Mouse (Mus musculus) ES-E14 (cell line): ENCODE results near the gene Palld. TPM values are rescaled to one million over a fixed set of nuclear protein-coding genes. Genes with fewer than 3 reads are reported as not detected.

ENCODE experiments used
- DNase-seq: peaks from one replicate; pipeline ENCODE4 v3.0.0-alpha.2; 2013; ENCODE audit warnings: low read depth, low spot score
- H3K27ac ChIP-seq: 2 replicates; pipeline ENCODE4 v1.5.1; 2012; ENCODE audit warnings: low read depth, mild to moderate bottlenecking, low read length, moderate library complexity, mixed read lengths; ENCODE audit not compliant: poor library complexity, insufficient read depth, severe bottlenecking
- H3K36me3 ChIP-seq: 2 replicates; pipeline ENCODE4 v1.6.1; 2012; ENCODE audit warnings: mild to moderate bottlenecking, low read length, moderate library complexity, mixed read lengths; ENCODE audit not compliant: control insufficient read depth, poor library complexity, insufficient read depth, severe bottlenecking
- H3K4me1 ChIP-seq, 2 experiments: fragments of 150-350 bp in 1 of 2; sonication (generic) in 1 of 2; 2 replicates each; pipeline ENCODE4 v1.6.1; 2012; ENCODE audit warnings: low read length in 2 of 2, mild to moderate bottlenecking in 1 of 2, mixed read lengths in 1 of 2; ENCODE audit not compliant: control insufficient read depth in 2 of 2, insufficient read depth in 2 of 2, poor library complexity in 1 of 2
- H3K4me3 ChIP-seq, 2 experiments: fragments of 150-350 bp in 1 of 2; sonication (generic) in 1 of 2; 2 replicates each; pipeline ENCODE4 v1.5.1; 2012; ENCODE audit warnings: low read length in 2 of 2, low read depth in 1 of 2, mild to moderate bottlenecking in 1 of 2, mixed read lengths in 1 of 2; ENCODE audit not compliant: insufficient read depth in 1 of 2, poor library complexity in 1 of 2, severe bottlenecking in 1 of 2
- H3K9ac ChIP-seq: 2 replicates; pipeline ENCODE4 v1.6.1; 2012; ENCODE audit warnings: low read depth, mild to moderate bottlenecking, low read length, mixed read lengths; ENCODE audit not compliant: poor library complexity, insufficient read depth, severe bottlenecking
- H3K9me3 ChIP-seq: fragments of 150-350 bp; sonication (generic); 2 replicates; pipeline ENCODE4 v1.6.1; 2012; ENCODE audit warnings: low read depth, mild to moderate bottlenecking, low read length; ENCODE audit not compliant: control insufficient read depth, insufficient read depth
- CHD2 ChIP-seq: IDR thresholded peaks from 2 replicates; pipeline ENCODE4 v1.6.1; 2014; ENCODE audit warnings: mild to moderate bottlenecking, low read depth, low read length, inconsistent platforms
- HCFC1 ChIP-seq: IDR thresholded peaks from 2 replicates; pipeline ENCODE4 v1.6.1; 2012; ENCODE audit warnings: low read length, inconsistent platforms, borderline replicate concordance; ENCODE audit not compliant: insufficient read depth
- MAFK ChIP-seq: IDR thresholded peaks from 2 replicates; pipeline ENCODE4 v1.6.1; 2014; ENCODE audit warnings: mild to moderate bottlenecking, low read depth, low read length, inconsistent platforms; ENCODE audit not compliant: insufficient read depth
- ZC3H11A ChIP-seq: IDR thresholded peaks from 2 replicates; pipeline ENCODE4 v1.6.1; 2012; ENCODE audit warnings: low read depth, mild to moderate bottlenecking, inconsistent platforms, low read length, borderline replicate concordance
- ZNF384 ChIP-seq: IDR thresholded peaks from 2 replicates; pipeline ENCODE4 v1.6.1; 2012; ENCODE audit warnings: low read depth, low read length, inconsistent platforms
- in situ Hi-C, 2 experiments: fragments of 600-800 bp; cut with MboI; formaldehyde crosslinking; loops; one replicate each; pipeline ENCODE4 v1.15.1; 2025; ENCODE audit warnings: low sequenced_read_pairs in 2 of 2, inconsistent platforms in 1 of 2; ENCODE audit not compliant: unreplicated experiment in 2 of 2
- total RNA-seq: library from RNA; depleted of rRNA; stranded (reverse); fragments of 300-350 nt; gene quantifications from 2 replicates; pipeline ENCODE4 v1.2.3, GENCODE M21; 2012

Gene Palld
- total RNA-seq, 1 experiment: 36.3 TPM

DNA sequence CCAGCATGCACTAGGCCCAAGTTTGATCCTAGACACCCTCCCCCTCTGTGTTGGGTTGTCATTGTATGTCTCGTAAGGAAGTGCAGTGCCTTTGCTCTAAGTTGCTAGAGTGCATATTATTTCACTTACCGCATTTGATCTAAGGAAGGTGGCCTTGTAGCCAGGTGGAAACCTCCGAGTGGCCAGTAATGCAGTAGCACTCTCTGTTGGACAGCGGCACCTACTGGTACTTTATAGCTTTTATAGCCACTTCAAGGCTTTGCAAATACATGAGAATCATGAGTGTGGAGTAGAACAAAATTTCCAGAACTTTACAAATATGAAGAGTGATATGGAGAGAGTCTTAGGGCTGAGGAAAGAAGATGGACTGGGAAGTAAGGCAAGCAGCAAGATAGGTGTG is 403.5 kb downstream of the Palld start:
- Histone ChIP-seq H3K9me3 (no peaks in the 10 kb centered on the region), H3K36me3 (no peaks in the 10 kb centered on the region; the same call in 1 of the 2 replicates), H3K27ac (no peak overlapping the region), H3K4me3 (no peak overlapping the region), H3K9ac (no peak overlapping the region), H3K4me1 (no peaks in the 10 kb centered on the region)
- no peak for DNase-seq
- in situ Hi-C loops: loop anchor here in 1 of 2 experiments (25.0 kb wide), 1 partner anchor 987 kb away; the partner anchor contains the start of genes Aadat and Gm10283
- TF ChIP-seq ZC3H11A (0 out of 2 replicates have a peak, but pooled peaks have one; percentile 11), CHD2 (no peak), HCFC1 (no peak), MAFK (no peak)

DNA sequence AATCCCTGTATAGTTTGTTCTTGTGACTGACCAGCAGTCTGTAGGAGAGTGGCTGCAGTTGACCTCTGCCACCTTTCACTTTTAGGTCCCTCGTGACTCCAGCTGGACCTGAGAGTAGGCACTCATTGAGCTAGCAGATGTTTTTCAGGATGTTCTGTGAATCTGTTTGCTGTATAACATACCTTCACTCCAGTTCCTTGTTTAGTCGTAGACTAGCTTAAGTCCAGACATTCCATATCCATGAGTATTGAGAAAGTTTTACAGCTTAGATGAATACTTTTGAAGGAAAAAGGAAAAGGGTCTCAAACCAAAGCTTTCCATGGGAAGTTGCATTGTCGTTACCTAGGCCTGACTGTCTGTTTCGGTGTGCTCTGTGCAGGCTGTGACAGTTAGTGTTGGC is 405.4 kb downstream of the Palld start:
- no peak overlapping the region for H3K9ac ChIP-seq
- H3K36me3 ChIP-seq: no peaks in the 10 kb centered on the region
- no peak for DNase-seq
- TF ChIP-seq MAFK (no peak), CHD2 (no peak), ZC3H11A (no peak), ZNF384 (no peak), HCFC1 (no peak)
- H3K27ac ChIP-seq: no peak overlapping the region
- in situ Hi-C loops: loop anchor here in 1 of 2 experiments (25.0 kb wide), 1 partner anchor 985 kb away; the partner anchor contains the start of genes Aadat and Gm10283
- H3K9me3 ChIP-seq: no peaks in the 10 kb centered on the region
- no peaks in the 10 kb centered on the region for H3K4me1 ChIP-seq
- H3K4me3 ChIP-seq: no peak overlapping the region

DNA sequence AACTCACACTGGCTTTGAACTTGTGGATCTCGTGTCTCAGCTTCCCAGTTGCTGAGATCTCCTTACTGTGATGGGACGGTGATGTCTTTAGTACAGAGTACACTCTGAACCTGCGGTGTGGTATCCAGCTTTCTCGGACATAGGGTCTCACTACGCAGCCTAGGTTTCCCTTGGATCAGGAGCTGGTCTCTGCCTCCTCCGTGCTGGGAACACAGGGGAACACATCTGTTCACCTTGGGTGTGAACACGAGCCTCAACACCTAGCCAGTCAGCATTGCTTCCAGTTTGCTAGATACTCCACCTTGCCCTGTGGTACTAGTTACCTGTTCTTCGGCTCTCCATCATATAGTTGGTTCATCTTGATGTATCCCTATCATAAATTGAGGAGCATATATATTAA is 413.9 kb downstream of the Palld start:
- in situ Hi-C loops: loop anchor here in 1 of 2 experiments (25.0 kb wide), 1 partner anchor 976 kb away; the partner anchor contains the start of genes Aadat and Gm10283
- no peaks in the 10 kb centered on the region for H3K9me3 ChIP-seq
- H3K9ac ChIP-seq: no peak overlapping the region
- H3K4me1 ChIP-seq: peaks cover 0 to 3% of the 10 kb centered on the region in 2 experiments; a peak in 1 of 4 replicates
- no peaks in the 10 kb centered on the region for H3K36me3 ChIP-seq
- H3K4me3 ChIP-seq: peak overlapping the region in 1 of 2 experiments; percentile 89; a peak in 1 of 4 replicates
- H3K27ac ChIP-seq: no peak overlapping the region
- no peak for DNase-seq
- TF ChIP-seq MAFK (no peak), ZC3H11A (no peak), ZNF384 (no peak)

DNA sequence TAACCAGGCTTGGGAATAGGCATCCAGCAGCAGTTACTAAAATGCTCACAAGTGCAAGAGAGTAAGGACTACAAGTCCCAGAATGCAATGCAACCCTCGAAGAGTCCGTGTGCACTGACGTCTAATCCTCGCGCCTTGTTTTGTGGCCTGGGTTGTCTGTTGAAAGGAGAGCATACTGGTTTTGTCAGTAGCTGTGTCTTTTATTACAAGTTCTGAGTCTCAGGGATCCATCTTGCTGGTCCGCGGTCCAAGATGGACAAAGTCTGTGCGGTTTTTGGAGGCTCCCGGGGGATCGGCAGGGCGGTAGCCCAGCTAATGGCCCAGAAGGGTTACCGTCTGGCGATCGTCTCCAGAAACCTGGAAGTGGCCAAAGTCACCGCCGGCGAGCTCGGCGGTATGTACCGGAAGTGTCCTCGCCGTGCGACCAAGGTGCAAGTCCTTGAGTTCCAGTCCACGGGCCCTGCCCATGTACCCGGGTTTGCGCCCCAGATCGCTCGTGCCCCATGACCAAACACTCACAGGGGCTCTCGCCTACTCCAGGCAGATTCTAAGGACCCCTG is 414.8 kb downstream of the Palld start, which contains the start of gene Cbr4:
Gene Cbr4 (plus strand): TSS at position 138 of the 560 bp plus-strand sequence.
- Histone ChIP-seq H3K36me3 (no peaks in the 10 kb centered on the region), H3K9ac (peak within 1 kb of the TSS; percentile 90), H3K9me3 (no peaks in the 10 kb centered on the region), H3K4me1 (peaks cover 0 to 3% of the 10 kb centered on the region in 2 experiments; a peak in 1 of 4 replicates), H3K27ac (peak within 1 kb of the TSS; percentile 67), H3K4me3 (peak within 1 kb of the TSS; percentile 89)
- DNase-seq: peak; percentile 92
- TF ChIP-seq ZC3H11A: no peak
- TF ChIP-seq CHD2: 0 out of 2 replicates have a peak, but pooled peaks have one; percentile 32
- TF ChIP-seq HCFC1: peak; percentile 99
- TF ChIP-seq MAFK: no peak
- TF ChIP-seq ZNF384: no peak
- in situ Hi-C loops: loop anchor here in 1 of 2 experiments (25.0 kb wide), 1 partner anchor 975 kb away; the partner anchor contains the start of genes Aadat and Gm10283
